Mouse (Mus musculus): ENCODE measurements around the gene Dusp16. TPM values are rescaled to one million over a fixed set of nuclear protein-coding genes. Genes with fewer than 3 reads are reported as not detected.

Gene Dusp16
- polyA plus RNA-seq, 2 experiments: 3.7 to 4.1 TPM

DNA sequence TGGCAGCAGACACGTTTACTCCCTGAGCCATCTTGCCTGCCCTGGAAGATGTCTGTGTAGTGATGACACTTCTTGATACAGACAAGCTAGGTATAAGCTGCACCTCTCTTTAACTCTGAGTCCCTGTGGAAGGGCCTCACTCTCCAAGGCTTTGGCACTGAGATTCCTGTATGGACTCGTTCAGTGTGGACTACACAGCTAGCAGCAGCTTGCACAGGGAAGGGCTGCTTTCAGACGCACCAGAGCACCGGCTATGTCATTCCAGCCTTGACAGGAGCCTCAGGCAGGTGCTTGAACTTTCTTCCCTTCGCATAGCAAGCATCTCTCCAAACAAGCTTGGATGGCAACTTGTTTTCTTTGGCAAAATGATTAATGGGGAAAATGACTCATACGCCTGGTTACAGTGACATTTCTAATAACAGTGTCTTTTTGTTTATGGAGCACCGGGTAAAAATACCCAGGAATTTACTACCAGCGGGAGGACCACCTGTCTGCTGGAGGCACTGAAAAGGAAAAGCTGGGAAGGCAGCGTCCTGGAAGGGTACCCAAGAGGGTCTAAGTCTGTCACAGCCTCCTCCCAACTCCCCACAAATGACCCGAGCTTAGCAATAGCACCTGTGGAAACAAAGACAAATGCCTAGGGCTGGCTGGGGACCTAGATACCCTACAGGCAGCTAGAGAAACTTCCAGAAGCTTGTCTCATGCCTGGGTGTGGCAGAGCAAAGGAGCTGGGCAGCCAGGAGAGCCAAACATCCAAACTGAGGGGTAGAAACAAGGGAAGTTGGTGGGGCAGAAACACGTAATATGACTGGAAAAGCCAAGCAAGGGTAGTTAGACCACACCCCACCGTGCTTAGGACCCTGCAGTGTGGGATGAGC lies 24.9 kb upstream of the Dusp16 start:
- Histone ChIP-seq H3K4me2 (ENCODE audit: low read depth) (no peak overlapping the region), H3K9me3 (ENCODE audit: control insufficient read depth, low read length) (no peaks in the 10 kb centered on the region), H3K4me1 (replicated peaks; ENCODE audit: control insufficient read depth in 2 of 2, insufficient read depth in 2 of 2, low read length in 1 of 2) (no peaks in the 10 kb centered on the region), H3K9ac (replicated peaks) (no peak overlapping the region), H3K27ac (no peak overlapping the region), H3K36me3 (replicated peaks; ENCODE audit: control insufficient read depth, insufficient read depth, low read depth) (no peaks in the 10 kb centered on the region), H3K4me3 (ENCODE audit: insufficient read depth in 1 of 2, low read depth in 2 of 2, low read length in 2 of 2) (no peak overlapping the region), H3K27me3 (ENCODE audit: control insufficient read depth, insufficient read depth, low read length) (no peaks in the 10 kb centered on the region)
- WGBS (ENCODE audit: insufficient replicate concordance): 60% methylated on average over 12 of the region's 12 CpGs
- DNase-seq (ENCODE audit: low read depth in 3 of 3, low spot score in 3 of 3) (no peak), ATAC-seq (ENCODE audit: insufficient read depth) (no peak)
- TF ChIP-seq EP300 (IDR thresholded peaks at IDR 0.05; ENCODE audit: low read depth) (no peak), CTCF (IDR thresholded peaks at IDR 0.05; ENCODE audit: low read depth) (no peak)

DNA sequence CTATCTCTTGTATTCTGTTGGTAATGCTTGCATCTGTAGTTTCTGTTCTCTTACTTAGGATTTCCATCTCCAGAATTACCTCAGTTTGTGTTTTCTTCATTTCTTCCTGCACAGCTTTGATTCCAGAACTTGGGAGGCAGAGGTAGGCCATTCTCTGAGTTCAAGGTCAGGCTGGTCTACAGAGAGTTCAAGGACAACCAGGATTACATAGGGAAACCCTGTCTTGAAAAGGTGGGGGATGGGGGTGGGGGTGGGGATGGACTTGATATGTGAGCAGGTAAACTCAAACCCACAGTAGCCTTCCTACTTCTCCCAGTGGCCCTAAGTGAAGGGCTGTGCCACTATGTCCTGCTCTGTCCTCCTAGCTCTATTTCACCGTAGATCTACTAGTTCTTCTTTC lies 20.6 kb upstream of the Dusp16 start:
- Histone ChIP-seq H3K9me3 (ENCODE audit: control insufficient read depth, low read length) (no peaks in the 10 kb centered on the region), H3K27me3 (ENCODE audit: control insufficient read depth, insufficient read depth, low read length) (no peaks in the 10 kb centered on the region), H3K4me3 (ENCODE audit: insufficient read depth in 1 of 2, low read depth in 2 of 2, low read length in 2 of 2) (no peak overlapping the region), H3K9ac (replicated peaks) (no peak overlapping the region), H3K4me2 (ENCODE audit: low read depth) (no peak overlapping the region), H3K27ac (no peak overlapping the region), H3K36me3 (replicated peaks; ENCODE audit: control insufficient read depth, insufficient read depth, low read depth) (no peaks in the 10 kb centered on the region), H3K4me1 (replicated peaks; ENCODE audit: control insufficient read depth in 2 of 2, insufficient read depth in 2 of 2, low read length in 1 of 2) (no peaks in the 10 kb centered on the region)
- DNase-seq (ENCODE audit: low read depth in 3 of 3, low spot score in 3 of 3) (no peak), ATAC-seq (ENCODE audit: insufficient read depth) (no peak)
- 69% methylated on average over 1 of the region's 1 CpGs for WGBS (ENCODE audit: insufficient replicate concordance)
- no peak for TF ChIP-seq EP300 (IDR thresholded peaks at IDR 0.05; ENCODE audit: low read depth)
- TF ChIP-seq CTCF (IDR thresholded peaks at IDR 0.05; ENCODE audit: low read depth): no peak

DNA sequence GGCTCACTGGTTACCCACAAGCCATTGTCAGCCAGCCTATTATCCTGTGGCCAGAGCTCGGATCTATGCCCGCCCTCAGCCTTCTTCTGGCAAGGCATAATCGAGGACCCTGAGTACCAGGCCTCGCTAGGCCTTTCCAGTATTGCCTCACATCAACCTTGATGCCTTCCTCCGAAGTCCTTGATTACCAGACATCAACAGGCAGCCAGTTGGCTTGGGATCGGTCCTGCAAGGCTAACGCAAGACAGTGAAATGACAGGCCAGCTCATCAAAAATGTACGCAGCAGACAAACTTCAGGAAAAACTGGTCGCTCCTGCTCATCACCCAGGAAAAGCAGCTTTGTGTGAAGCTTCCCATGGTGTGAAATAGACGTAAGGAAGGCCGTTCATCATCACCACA lies 15.4 kb upstream of the Dusp16 start:
- Histone ChIP-seq H3K4me2 (ENCODE audit: low read depth) (no peak overlapping the region), H3K36me3 (replicated peaks; ENCODE audit: control insufficient read depth, insufficient read depth, low read depth) (no peaks in the 10 kb centered on the region), H3K4me3 (ENCODE audit: insufficient read depth in 1 of 2, low read depth in 2 of 2, low read length in 2 of 2) (no peak overlapping the region), H3K4me1 (replicated peaks; ENCODE audit: control insufficient read depth in 2 of 2, insufficient read depth in 2 of 2, low read length in 1 of 2) (no peaks in the 10 kb centered on the region), H3K9ac (replicated peaks) (no peak overlapping the region), H3K9me3 (ENCODE audit: control insufficient read depth, low read length) (no peaks in the 10 kb centered on the region), H3K27ac (no peak overlapping the region), H3K27me3 (ENCODE audit: control insufficient read depth, insufficient read depth, low read length) (no peaks in the 10 kb centered on the region)
- WGBS (ENCODE audit: insufficient replicate concordance): 82% methylated on average over 11 of the region's 11 CpGs
- ATAC-seq (ENCODE audit: insufficient read depth): no peak
- TF ChIP-seq CTCF (IDR thresholded peaks at IDR 0.05; ENCODE audit: low read depth) (no peak), EP300 (IDR thresholded peaks at IDR 0.05; ENCODE audit: low read depth) (no peak)
- no peak for DNase-seq (ENCODE audit: low read depth in 3 of 3, low spot score in 3 of 3)

DNA sequence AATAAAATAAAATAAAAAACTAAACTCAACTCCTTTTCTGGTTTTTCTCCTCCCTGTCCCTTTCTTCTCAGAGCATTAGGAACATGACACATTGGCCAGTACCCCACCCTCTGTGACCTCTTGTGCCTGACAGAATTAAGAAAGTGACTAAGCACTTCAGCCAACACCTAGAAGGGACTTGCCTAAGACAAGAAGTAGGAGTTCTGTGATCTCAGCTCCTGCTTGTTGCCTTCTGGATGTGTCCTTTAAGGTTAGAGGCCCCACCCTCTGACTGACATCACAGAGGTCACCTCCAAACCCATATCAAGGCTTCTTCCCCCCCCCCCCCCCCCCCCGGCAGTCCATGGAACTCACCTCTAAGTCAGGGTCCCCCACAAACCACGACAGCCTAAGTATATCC lies 14.7 kb upstream of the Dusp16 start:
- H3K4me3 ChIP-seq (ENCODE audit: insufficient read depth in 1 of 2, low read depth in 2 of 2, low read length in 2 of 2): no peak overlapping the region
- no peak overlapping the region for H3K9ac ChIP-seq (replicated peaks)
- H3K36me3 ChIP-seq (replicated peaks; ENCODE audit: control insufficient read depth, insufficient read depth, low read depth): no peaks in the 10 kb centered on the region
- TF ChIP-seq EP300 (IDR thresholded peaks at IDR 0.05; ENCODE audit: low read depth) (no peak), CTCF (IDR thresholded peaks at IDR 0.05; ENCODE audit: low read depth) (no peak)
- 58% methylated on average over 2 of the region's 2 CpGs for WGBS (ENCODE audit: insufficient replicate concordance)
- ATAC-seq (ENCODE audit: insufficient read depth) (no peak), DNase-seq (ENCODE audit: low read depth in 3 of 3, low spot score in 3 of 3) (no peak)
- H3K4me1 ChIP-seq (replicated peaks; ENCODE audit: control insufficient read depth in 2 of 2, insufficient read depth in 2 of 2, low read length in 1 of 2): peaks cover 0 to 2% of the 10 kb centered on the region in 2 experiments; a peak in 1 of 4 replicates
- H3K27ac ChIP-seq: no peak overlapping the region
- no peaks in the 10 kb centered on the region for H3K27me3 ChIP-seq (ENCODE audit: control insufficient read depth, insufficient read depth, low read length)
- no peak overlapping the region for H3K4me2 ChIP-seq (ENCODE audit: low read depth)
- no peaks in the 10 kb centered on the region for H3K9me3 ChIP-seq (ENCODE audit: control insufficient read depth, low read length)

DNA sequence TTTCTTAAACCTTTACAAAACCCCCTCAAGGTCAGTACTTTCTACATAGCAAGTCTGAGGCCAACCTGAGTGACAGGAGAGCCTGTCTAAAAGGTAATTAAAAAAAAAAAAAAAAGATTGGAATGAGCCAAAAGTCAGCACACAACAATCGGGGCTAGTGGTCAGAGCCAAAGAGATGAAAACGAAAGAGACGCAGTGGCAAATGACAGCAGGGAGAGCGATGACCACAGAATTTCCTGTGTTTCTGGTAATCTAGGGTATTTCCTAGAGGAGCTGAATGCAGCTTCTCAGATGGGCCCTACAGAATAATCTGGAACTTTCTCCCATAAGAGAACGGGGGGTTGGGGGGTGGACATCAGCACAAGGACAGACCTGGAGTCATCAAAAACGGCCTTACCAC lies 13.7 kb upstream of the Dusp16 start:
- ATAC-seq (ENCODE audit: insufficient read depth): no peak
- no peak for TF ChIP-seq CTCF (IDR thresholded peaks at IDR 0.05; ENCODE audit: low read depth)
- no peak for TF ChIP-seq EP300 (IDR thresholded peaks at IDR 0.05; ENCODE audit: low read depth)
- 36% methylated on average over 6 of the region's 6 CpGs for WGBS (ENCODE audit: insufficient replicate concordance)

More for the DNA sequence above, 13.7 kb upstream of the Dusp16 start:
- DNase-seq (ENCODE audit: low read depth in 3 of 3, low spot score in 3 of 3): no peak
- no peak overlapping the region for H3K27ac ChIP-seq
- no peaks in the 10 kb centered on the region for H3K9me3 ChIP-seq (ENCODE audit: control insufficient read depth, low read length)
- H3K27me3 ChIP-seq (ENCODE audit: control insufficient read depth, insufficient read depth, low read length): no peaks in the 10 kb centered on the region
- no peak overlapping the region for H3K9ac ChIP-seq (replicated peaks)
- H3K36me3 ChIP-seq (replicated peaks; ENCODE audit: control insufficient read depth, insufficient read depth, low read depth): no peaks in the 10 kb centered on the region
- no peak overlapping the region for H3K4me2 ChIP-seq (ENCODE audit: low read depth)
- peaks cover 0 to 2% of the 10 kb centered on the region in 2 experiments; a peak in 1 of 4 replicates for H3K4me1 ChIP-seq (replicated peaks; ENCODE audit: control insufficient read depth in 2 of 2, insufficient read depth in 2 of 2, low read length in 1 of 2)
- no peak overlapping the region for H3K4me3 ChIP-seq (ENCODE audit: insufficient read depth in 1 of 2, low read depth in 2 of 2, low read length in 2 of 2)
